Mouse (Mus musculus) CD4-positive, CD25-positive, alpha-beta regulatory T cell, adult 2 months (primary cell): ENCODE measurements around the gene Olfr507.
"Not testable (repeated sequence)": the region's sequence is repeated elsewhere in the genome, so short reads cannot be mapped to it uniquely, and the experiment has no call there.

Experiments used
- DNase-seq: peaks from one replicate; pipeline ENCODE4 v3.0.0-alpha.2; 2012; ENCODE audit warnings: low read depth, low spot score

The Olfr507 gene

DNA sequence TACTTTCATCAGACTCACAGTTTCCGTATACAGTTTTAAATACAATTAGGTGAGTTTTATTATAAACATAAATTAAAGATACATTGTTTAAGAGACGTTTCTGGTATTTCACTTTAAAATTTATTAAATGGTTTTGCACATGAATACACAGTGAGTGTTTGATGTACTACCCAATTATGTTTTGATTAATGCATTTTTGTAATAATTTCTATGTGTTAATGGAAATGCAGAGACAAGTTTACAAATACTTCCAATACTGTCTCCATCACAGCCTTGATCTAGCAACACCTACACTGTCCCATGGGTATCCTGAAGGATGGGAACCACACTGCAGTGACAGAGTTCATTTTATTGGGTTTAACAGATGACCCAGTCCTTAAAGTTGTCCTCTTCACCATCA, at the start of gene Olfr507:
Olfr507 (plus strand) TSS at position 301 of the 400 bp plus-strand sequence.
- no peak for DNase-seq

GRCm38 (mm10) chr7:108589797-108590196, 31.8 kb upstream of the Olfr507 start:
- DNase-seq, result no peak

- DNase-seq, result not testable (repeated sequence)
These were observed 19.7 kb upstream of the Olfr507 start for GRCm38 (mm10) chr7:108601916-108602315.

- no peak for DNase-seq
These were observed 11.1 kb upstream of the Olfr507 start, which contains the start of gene Olfr506 for GRCm38 (mm10) chr7:108610487-108610886. Olfr506 (plus strand) TSS chr7:108610787.

GRCm38 (mm10) chr7:108614110-108614509, 7.5 kb upstream of the Olfr507 start:
- no peak for DNase-seq

GRCm38 (mm10) chr7:108616781-108617180, 4.8 kb upstream of the Olfr507 start:
- DNase-seq, result not testable (repeated sequence)

DNA sequence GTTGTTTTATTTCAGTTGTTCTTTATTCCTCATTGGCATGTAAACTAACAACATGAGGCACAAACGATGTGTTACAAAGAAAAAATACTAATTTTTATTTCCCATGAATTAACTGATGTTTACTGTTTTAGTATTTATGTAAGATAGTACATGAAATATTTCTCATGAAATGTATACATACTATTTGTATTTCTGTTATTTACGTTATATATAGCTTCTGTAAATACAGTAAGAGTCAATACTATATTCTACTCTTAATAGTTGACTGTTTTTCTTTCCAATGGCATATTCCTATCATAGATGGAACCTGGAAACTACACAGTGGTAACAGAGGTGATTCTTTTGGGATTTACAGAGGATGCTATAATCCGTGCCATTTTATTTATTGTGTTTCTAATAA, 8.1 kb downstream of the Olfr507 start, which contains the start of gene Olfr508:
Olfr508 (plus strand) TSS at position 301 of the 400 bp plus-strand sequence.
- no peak for DNase-seq

- no peak for DNase-seq
These were observed 30.2 kb downstream of the Olfr507 start, which contains the start of gene Olfr509 for GRCm38 (mm10) chr7:108651806-108652205. Olfr509 (minus strand) TSS chr7:108651906.

GRCm38 (mm10) chr7:108662419-108662818, 40.8 kb downstream of the Olfr507 start:
- no peak for DNase-seq

GRCm38 (mm10) chr7:108666118-108666517, 44.5 kb downstream of the Olfr507 start, which contains the start of gene Olfr510:
Olfr510 (plus strand) TSS chr7:108666418.
- no peak for DNase-seq

GRCm38 (mm10) chr7:108671058-108671457, 49.4 kb downstream of the Olfr507 start:
- no peak for DNase-seq
